17 mouse cellular contexts compared by ENCODE assay signal in the genomic region with DNA sequence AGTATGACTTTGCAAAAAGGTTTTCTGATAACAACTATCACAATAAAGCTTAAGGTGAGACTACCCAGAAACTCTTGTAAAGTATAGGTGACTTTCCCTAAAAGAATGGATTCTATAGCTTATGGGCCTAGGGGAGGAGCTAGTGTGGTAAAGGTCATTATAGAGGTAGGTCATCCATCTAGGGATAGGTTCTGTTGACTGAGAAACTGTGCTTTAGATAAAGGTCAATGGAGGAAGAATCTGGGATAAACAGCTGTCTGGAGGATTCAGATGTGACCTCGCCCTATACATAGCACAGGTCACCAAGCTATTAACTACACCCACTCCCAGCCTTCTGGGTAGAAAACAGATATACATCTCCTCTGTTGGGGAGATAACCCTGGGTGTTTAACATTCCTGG.
"Had no signal": no experiment of that assay in that cellular context is flagged by ENCODE, and none has a peak within 500 bp of the region (broad histone marks: within the 10 kb centered on the region; RNA-seq: fewer than 3 reads in every experiment).

No protein-coding gene starts in this region.

- H3K9me3 ChIP-seq: limb, embryonic 10.5 days; limb, embryonic 13.5 days; liver, embryonic 13.5 days had no signal

- DNase-seq: kidney, adult 18-20 months; kidney, adult 9 months; kidney, postnatal 25 days; layer of hippocampus, adult 9-11 months; liver; liver, embryonic 13.5 days; lung, adult 2 months; lung, postnatal 14 days; lung, postnatal 4 days; midbrain, embryonic 14.5 days; thymus, adult 18-20 months; thymus, postnatal 25 days had no signal

- H3K36me3 ChIP-seq: limb, embryonic 10.5 days; limb, embryonic 13.5 days; liver, embryonic 13.5 days had no signal

- H3K27me3 ChIP-seq: limb, embryonic 13.5 days; liver, embryonic 13.5 days had no signal

- H3K9ac ChIP-seq: limb, embryonic 13.5 days; liver, embryonic 13.5 days had no signal

- H3K27ac ChIP-seq: kidney, postnatal 0 days; layer of hippocampus, adult 2 months; limb, embryonic 10.5 days; limb, embryonic 13.5 days; liver, embryonic 13.5 days had no signal

- H3K4me3 ChIP-seq: layer of hippocampus, adult 2 months; limb, embryonic 10.5 days; limb, embryonic 13.5 days; liver, embryonic 13.5 days had no signal

- H3K4me1 ChIP-seq: limb, embryonic 10.5 days; limb, embryonic 13.5 days; liver, embryonic 13.5 days had no signal

- H3K4me2 ChIP-seq: limb, embryonic 13.5 days; liver, embryonic 13.5 days; midbrain, embryonic 11.5 days had no signal
